Mouse (Mus musculus) midbrain, postnatal 0 days (tissue): ENCODE data around the gene Maml3. TPM values are rescaled to one million over a fixed set of nuclear protein-coding genes. Genes with fewer than 3 reads are reported as not detected.

Source experiments
- ATAC-seq: fragments of 200-750 bp; cut with Nextera tagmentation; 2 replicates; pipeline ENCODE4 v1.8.0; 2017; ENCODE audit warnings: moderate number of reproducible peaks, mild to moderate bottlenecking, moderate TSS enrichment, moderate library complexity; ENCODE audit not compliant: low FRiP score
- DNase-seq: peaks from one replicate; pipeline ENCODE4 v3.0.0-alpha.2; 2015; ENCODE audit warnings: low spot score
- H3K27ac ChIP-seq: fragments of 300-500 bp; sonication (generic); 2 replicates; pipeline ENCODE4 v1.5.1; 2014; ENCODE audit warnings: low read depth, mild to moderate bottlenecking, low read length, mixed read lengths
- H3K27me3 ChIP-seq: fragments of 300-500 bp; sonication (generic); 2 replicates; pipeline ENCODE4 v1.6.1; 2014; ENCODE audit warnings: low read length, control low read depth, mixed read lengths; ENCODE audit not compliant: insufficient read depth
- H3K36me3 ChIP-seq: fragments of 300-500 bp; sonication (generic); 2 replicates; pipeline ENCODE4 v1.6.1; 2014; ENCODE audit warnings: low read length, control low read depth, mixed read lengths; ENCODE audit not compliant: insufficient read depth
- H3K4me1 ChIP-seq: fragments of 300-500 bp; sonication (generic); 2 replicates; pipeline ENCODE4 v1.6.1; 2014; ENCODE audit warnings: mild to moderate bottlenecking, control low read depth, antibody characterized with exemption, low read length, mixed read lengths; ENCODE audit not compliant: insufficient read depth
- H3K4me2 ChIP-seq: fragments of 300-500 bp; sonication (generic); 2 replicates; pipeline ENCODE4 v1.6.1; 2014; ENCODE audit warnings: low read depth, mild to moderate bottlenecking, low read length, mixed read lengths; ENCODE audit not compliant: poor library complexity, severe bottlenecking
- H3K4me3 ChIP-seq: fragments of 300-500 bp; sonication (generic); 2 replicates; pipeline ENCODE4 v1.5.1; 2014; ENCODE audit warnings: low read depth, mild to moderate bottlenecking, low read length, moderate library complexity
- H3K9ac ChIP-seq: fragments of 300-500 bp; sonication (generic); replicated peaks from 2 replicates; pipeline ENCODE4 v1.6.1; 2014; ENCODE audit warnings: mild to moderate bottlenecking, low read length, moderate library complexity, mixed read lengths; ENCODE audit not compliant: poor library complexity, severe bottlenecking
- H3K9me3 ChIP-seq: fragments of 300-500 bp; sonication (generic); 2 replicates; pipeline ENCODE4 v1.6.1; 2016; ENCODE audit warnings: low read length, control low read depth
- CTCF ChIP-seq: IDR thresholded peaks from 2 replicates; pipeline ENCODE4 v1.5.1; 2016; ENCODE audit warnings: antibody characterized with exemption, mild to moderate bottlenecking
- WGBS: fragments of 180-500 bp; shearing (Covaris S2); extraction: QIAGEN DNeasy Blood & Tissue Kit; methylation state at CpG from one replicate; pipeline ENCODE4 v1.1.7; 2014; 5-methylcytosine and 5-hydroxymethylcytosine counted together
- polyA plus RNA-seq: library from polyadenylated mRNA; unstranded; fragments of >200 nt; fragmentation: Nextera tagmentation; extraction: Ambion mirVana; gene quantifications from 2 replicates; pipeline ENCODE4 v1.2.1, GENCODE M21; 2015
- total RNA-seq: library from RNA; depleted of rRNA; stranded (reverse); fragments of >200 nt; gene quantifications from 2 replicates; pipeline ENCODE4 v1.2.3, GENCODE M21; 2014

The Maml3 gene
- total and polyA plus RNA-seq, 2 experiments from 2014 or later: 3.9 to 20.2 TPM

DNA sequence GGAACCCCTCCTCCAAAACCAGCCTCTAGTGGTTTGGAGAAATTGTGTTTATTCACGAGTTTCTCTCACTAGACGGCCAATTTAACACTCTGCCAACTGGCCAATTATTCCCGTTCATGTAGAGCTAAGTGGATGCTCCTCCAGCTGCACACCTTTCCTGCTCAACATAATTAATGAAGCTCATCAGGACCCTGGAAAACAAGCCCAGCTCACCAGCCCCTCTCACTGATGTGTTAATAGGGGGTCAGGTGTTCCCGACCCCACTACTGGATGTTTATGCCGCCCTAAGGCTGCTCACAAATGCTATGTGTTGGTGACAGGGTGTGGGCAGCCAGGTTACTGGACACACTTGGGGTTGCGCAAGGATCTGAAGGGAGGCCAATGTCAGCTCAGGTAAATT lies 263.7 kb downstream of the Maml3 start:
- Histone ChIP-seq H3K27ac (0 out of 2 replicates have a peak overlapping the region, but pooled peaks have one; percentile 32), H3K36me3 (no peaks in the 10 kb centered on the region), H3K4me1 (no peaks in the 10 kb centered on the region), H3K4me2 (no peak overlapping the region), H3K9ac (no peak overlapping the region), H3K9me3 (no peaks in the 10 kb centered on the region), H3K4me3 (no peak overlapping the region), H3K27me3 (no peaks in the 10 kb centered on the region)
- WGBS: 75% methylated on average over 6 of the region's 6 CpGs
- DNase-seq: no peak
- ATAC-seq: peak; percentile 27
- TF ChIP-seq CTCF: no peak

DNA sequence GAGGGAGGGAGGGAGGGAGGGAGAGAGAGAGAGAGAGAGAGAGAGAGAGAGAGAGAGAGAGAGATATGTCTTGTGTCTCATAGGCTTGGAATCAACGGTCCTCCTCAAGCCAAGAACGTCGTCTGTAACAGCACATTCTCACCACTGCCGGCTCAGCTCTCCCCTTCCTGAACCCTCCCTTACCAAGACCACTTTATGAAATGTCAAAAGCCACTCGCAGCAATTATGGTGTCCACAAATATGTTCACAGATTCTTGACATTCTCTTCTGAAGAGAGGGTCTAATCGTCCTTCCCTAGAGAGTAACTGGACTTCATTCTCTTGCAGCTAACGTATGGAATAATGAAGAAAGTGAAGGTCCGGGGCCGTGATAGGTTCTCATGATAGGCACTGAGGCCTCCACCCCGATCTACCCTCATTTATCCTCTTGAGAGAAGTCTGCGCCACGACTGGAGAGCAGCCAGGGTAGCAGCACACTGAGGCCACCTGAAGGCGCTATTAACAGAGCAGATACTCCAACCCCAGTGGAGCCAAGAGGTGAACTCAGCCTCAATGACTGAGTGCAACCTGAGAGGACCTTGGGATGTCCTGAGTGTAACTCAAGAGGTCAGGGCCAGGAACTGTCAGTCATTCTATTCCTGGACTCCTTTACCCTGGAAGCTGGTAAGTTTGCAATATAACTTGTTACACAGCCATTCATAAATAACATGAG lies 264.6 kb downstream of the Maml3 start:
- Histone ChIP-seq H3K4me2 (no peak overlapping the region), H3K9ac (no peak overlapping the region), H3K4me3 (no peak overlapping the region), H3K36me3 (no peaks in the 10 kb centered on the region), H3K27ac (no peak overlapping the region), H3K27me3 (no peaks in the 10 kb centered on the region), H3K9me3 (no peaks in the 10 kb centered on the region), H3K4me1 (no peaks in the 10 kb centered on the region)
- 91% methylated on average over 13 of the region's 13 CpGs for WGBS
- no peak for TF ChIP-seq CTCF
- ATAC-seq: no peak
- DNase-seq: no peak

DNA sequence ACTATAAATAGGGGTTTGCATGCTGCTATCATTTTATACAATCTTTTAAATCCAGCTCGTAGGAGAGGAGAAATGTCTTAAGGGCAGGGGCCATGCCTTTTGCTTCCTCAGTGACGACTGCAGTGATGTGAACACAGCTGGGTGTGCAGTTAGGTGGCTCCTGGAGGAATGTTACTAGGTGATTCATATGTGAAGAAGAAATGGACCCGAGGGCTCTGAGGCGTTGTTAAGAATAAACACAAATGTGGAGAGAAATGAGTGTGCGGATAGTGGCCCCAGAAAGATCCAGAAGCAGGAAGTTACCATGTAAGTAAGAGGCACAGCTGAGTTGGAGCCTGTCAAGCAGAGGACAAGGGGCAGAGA lies 265.5 kb downstream of the Maml3 start:
- Histone ChIP-seq H3K27me3 (no peaks in the 10 kb centered on the region), H3K9ac (no peak overlapping the region), H3K9me3 (no peaks in the 10 kb centered on the region), H3K36me3 (no peaks in the 10 kb centered on the region), H3K4me1 (no peaks in the 10 kb centered on the region), H3K27ac (no peak overlapping the region), H3K4me2 (no peak overlapping the region), H3K4me3 (no peak overlapping the region)
- DNase-seq (no peak), ATAC-seq (no peak)
- no peak for TF ChIP-seq CTCF
- 77% methylated on average over 5 of the region's 5 CpGs for WGBS

DNA sequence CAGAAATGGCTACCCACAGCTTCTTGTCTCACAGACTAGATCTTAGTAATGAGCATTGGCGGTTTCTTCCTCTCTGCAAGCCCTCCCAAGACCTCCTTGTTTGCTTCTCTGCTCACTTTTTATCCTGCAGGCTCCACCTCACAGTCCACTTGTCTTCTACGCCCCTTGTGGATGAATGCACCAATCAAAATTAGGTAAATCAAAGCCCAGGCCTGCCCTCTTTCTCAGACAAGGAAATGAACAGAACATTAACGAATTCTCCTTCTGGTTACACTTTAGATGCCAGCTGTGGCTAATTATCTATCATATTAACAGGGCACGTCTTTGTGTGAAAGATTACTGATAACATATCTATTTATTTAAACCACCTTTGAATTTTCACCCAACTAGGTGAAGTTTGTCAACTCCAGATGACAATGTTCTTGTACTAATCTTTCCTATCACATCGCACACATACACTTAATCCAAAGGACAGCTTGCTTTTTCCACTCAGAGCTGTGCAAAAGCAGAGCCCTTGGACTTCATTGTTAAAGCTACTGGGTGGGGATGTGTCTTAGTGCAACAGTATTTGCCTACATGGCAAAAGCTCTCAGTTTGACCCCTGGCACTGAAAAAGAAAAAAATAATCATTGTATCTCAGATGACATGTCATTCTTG lies 266.1 kb downstream of the Maml3 start:
- TF ChIP-seq CTCF: peak; percentile 6; the same call in 1 of the 2 replicates
- H3K36me3 ChIP-seq: no peaks in the 10 kb centered on the region
- 78% methylated on average over 5 of the region's 5 CpGs for WGBS
- H3K27me3 ChIP-seq: no peaks in the 10 kb centered on the region
- no peak overlapping the region for H3K9ac ChIP-seq
- no peak overlapping the region for H3K27ac ChIP-seq
- no peaks in the 10 kb centered on the region for H3K9me3 ChIP-seq
- no peak overlapping the region for H3K4me3 ChIP-seq
- ATAC-seq (no peak), DNase-seq (no peak)
- H3K4me2 ChIP-seq: no peak overlapping the region
- no peaks in the 10 kb centered on the region for H3K4me1 ChIP-seq

DNA sequence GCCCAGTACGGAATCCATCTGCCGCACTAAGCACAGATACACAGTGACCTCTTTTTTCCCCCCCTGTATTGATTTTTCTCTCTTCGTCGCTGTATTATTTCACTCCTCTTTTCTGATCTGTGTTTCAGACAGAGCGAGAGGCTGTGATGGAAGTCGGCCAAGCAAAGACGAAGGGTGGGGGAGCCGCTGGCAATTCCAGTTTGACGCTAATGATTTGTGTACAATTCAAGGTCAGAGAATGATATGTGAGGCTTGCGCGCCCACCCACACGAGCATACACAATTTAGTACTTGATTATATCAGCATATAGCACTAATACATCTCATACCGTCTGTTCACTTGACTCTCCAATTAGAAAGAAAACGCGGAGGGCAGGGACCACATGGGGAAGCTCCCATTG lies 271.9 kb downstream of the Maml3 start:
- Histone ChIP-seq H3K36me3 (no peaks in the 10 kb centered on the region), H3K9ac (no peak overlapping the region), H3K27ac (no peak overlapping the region), H3K27me3 (no peaks in the 10 kb centered on the region), H3K4me3 (no peak overlapping the region), H3K4me2 (no peak overlapping the region), H3K9me3 (no peaks in the 10 kb centered on the region), H3K4me1 (0 out of 2 replicates have a peak, but pooled peaks cover 2% of the 10 kb centered on the region)
- DNase-seq: no peak
- no peak for TF ChIP-seq CTCF
- no peak for ATAC-seq
- 60% methylated on average over 15 of the region's 15 CpGs for WGBS

DNA sequence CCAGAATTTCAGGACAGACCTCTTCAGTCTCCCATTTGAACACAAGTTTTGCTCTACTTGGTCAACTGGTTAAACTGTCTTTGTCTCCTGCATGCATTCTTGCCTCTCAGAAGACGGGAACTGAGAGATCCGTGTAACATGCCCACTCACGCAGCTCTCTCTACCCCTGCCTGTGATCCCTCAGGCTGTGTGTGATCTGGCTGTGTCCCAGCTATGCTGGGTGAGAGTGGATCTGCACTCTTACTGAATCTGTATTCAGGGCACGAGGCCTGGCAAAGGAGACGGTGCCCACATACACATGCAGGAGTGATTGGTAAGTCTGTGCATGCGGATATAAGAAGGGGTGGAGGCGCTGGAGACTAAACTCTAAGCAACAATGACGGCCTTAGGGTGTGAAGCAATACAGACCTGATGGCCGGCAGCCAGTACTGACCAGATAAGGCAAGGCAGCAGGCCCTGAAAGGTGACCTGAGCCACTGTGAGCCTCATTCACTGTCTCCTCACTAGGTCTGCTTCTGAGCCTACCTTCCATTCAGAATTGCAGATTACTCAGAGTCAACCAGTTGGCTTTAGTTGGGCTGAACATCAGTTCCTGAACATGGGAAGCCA lies 274.0 kb downstream of the Maml3 start:
- H3K4me1 ChIP-seq: 0 out of 2 replicates have a peak, but pooled peaks cover 2% of the 10 kb centered on the region
- ATAC-seq (no peak), DNase-seq (no peak)
- H3K9me3 ChIP-seq: no peaks in the 10 kb centered on the region
- no peak overlapping the region for H3K9ac ChIP-seq
- TF ChIP-seq CTCF: no peak
- no peaks in the 10 kb centered on the region for H3K27me3 ChIP-seq
- H3K4me3 ChIP-seq: no peak overlapping the region
- whole genome bisulfite sequencing: 74% methylated on average over 9 of the region's 9 CpGs
- H3K36me3 ChIP-seq: no peaks in the 10 kb centered on the region
- H3K4me2 ChIP-seq: no peak overlapping the region
- H3K27ac ChIP-seq: no peak overlapping the region
